Mouse (Mus musculus): ENCODE measurements around the gene Gnb3.

GRCm38 (mm10) chr6:124786756-124787420 lies 53.2 kb downstream of the Gnb3 start:
- TF ChIP-seq USF2 (conservative IDR thresholded peaks at IDR 0.05; ENCODE audit: low read depth, low read length) (no peak), CHD2 (IDR thresholded peaks at IDR 0.05; ENCODE audit: low read length) (no peak), POLR2A (IDR thresholded peaks at IDR 0.05; ENCODE audit: low read depth, low read length) (peak; percentile 75), CHD1 (IDR thresholded peaks at IDR 0.05; ENCODE audit: low read depth, low read length) (no peak), HCFC1 (IDR thresholded peaks at IDR 0.05; ENCODE audit: low read depth, low read length) (no peak), UBTF (IDR thresholded peaks at IDR 0.05; ENCODE audit: low read depth, low read length) (no peak), TBP (conservative IDR thresholded peaks at IDR 0.05; ENCODE audit: low read depth, low read length) (peak; percentile 85), ZMIZ1 (IDR thresholded peaks at IDR 0.05; ENCODE audit: low read depth, low read length) (0 out of 2 replicates have a peak, but pooled peaks have one; percentile 31), ZNF384 (IDR thresholded peaks at IDR 0.05; ENCODE audit: low read depth, low read length) (no peak), CTCF (conservative IDR thresholded peaks at IDR 0.05 in 1 of 2, IDR thresholded peaks at IDR 0.05 in 1 of 2; ENCODE audit: low read depth in 2 of 2, low read length in 2 of 2) (no peak), USF1 (IDR thresholded peaks at IDR 0.05; ENCODE audit: low read depth, low read length) (no peak)

Data from CH12.LX (cell line).